Mouse (Mus musculus): Measurements from ENCODE around the gene Nos1. TPM values are rescaled to one million over a fixed set of nuclear protein-coding genes. Genes with fewer than 3 reads are reported as not detected.

Nos1 gene
- polyA plus RNA-seq, 1 experiment from 2014 or later, result 0.50 TPM

GRCm38 (mm10) chr5:117980921-117981320 lies 200.1 kb downstream of the Nos1 start:
- DNase-seq (ENCODE audit: low spot score), result no peak
- no peaks in the 10 kb centered on the region for H3K9me3 ChIP-seq (replicated peaks)
- H3K27me3 ChIP-seq (ENCODE audit: low read depth, poor library complexity, severe bottlenecking), result no peaks in the 10 kb centered on the region
- peaks cover 23% of the 10 kb centered on the region for H3K4me1 ChIP-seq
- 93% methylated on average over 8 of the region's 8 CpGs for WGBS
- no peak overlapping the region for H3K27ac ChIP-seq
- no peak overlapping the region for H3K4me3 ChIP-seq
- H3K36me3 ChIP-seq, result peaks cover 77% of the 10 kb centered on the region

- no peak for DNase-seq (ENCODE audit: low spot score)
- 88% methylated on average over 5 of the region's 5 CpGs for WGBS
- peaks cover 87% of the 10 kb centered on the region for H3K36me3 ChIP-seq
Observed at GRCm38 (mm10) chr5:117981943-117982342, 201.1 kb downstream of the Nos1 start.

GRCm38 (mm10) chr5:117986327-117986726 lies 205.5 kb downstream of the Nos1 start:
- WGBS, result 53% methylated on average over 4 of the region's 4 CpGs
- no peaks in the 10 kb centered on the region for H3K9me3 ChIP-seq (replicated peaks)
- H3K4me1 ChIP-seq, result no peaks in the 10 kb centered on the region; the same call in 1 of the 2 replicates
- H3K4me3 ChIP-seq, result no peak overlapping the region
- peaks cover 100% of the 10 kb centered on the region for H3K36me3 ChIP-seq
- H3K27me3 ChIP-seq (ENCODE audit: low read depth, poor library complexity, severe bottlenecking), result no peaks in the 10 kb centered on the region
- no peak overlapping the region for H3K27ac ChIP-seq
- DNase-seq (ENCODE audit: low spot score), result no peak

More at GRCm38 (mm10) chr5:117981943-117982342, 201.1 kb downstream of the Nos1 start:
- Histone ChIP-seq H3K27ac (no peak overlapping the region), H3K4me3 (no peak overlapping the region), H3K4me1 (peaks cover 18% of the 10 kb centered on the region), H3K27me3 (ENCODE audit: low read depth, poor library complexity, severe bottlenecking) (no peaks in the 10 kb centered on the region), H3K9me3 (replicated peaks) (no peaks in the 10 kb centered on the region)

DNA sequence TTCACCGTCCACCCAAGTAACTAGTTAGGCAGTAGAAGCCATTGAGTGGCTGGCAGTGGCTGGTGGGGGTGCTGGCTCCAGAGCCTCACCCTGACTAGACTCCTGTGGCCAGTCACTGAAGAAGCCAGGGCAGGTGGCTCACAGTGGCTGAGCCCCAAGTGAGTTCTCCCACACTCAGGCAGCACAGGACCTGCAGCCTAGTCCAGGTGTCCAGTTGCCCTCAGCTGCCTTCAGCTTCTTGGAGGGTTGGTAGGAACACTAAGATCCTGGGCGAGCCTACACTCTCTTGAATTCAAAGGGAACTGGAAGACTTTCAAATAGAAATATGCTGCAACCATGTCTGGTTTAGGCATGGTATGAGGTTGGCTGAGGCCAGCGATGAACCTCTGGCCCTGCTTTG lies 207.1 kb downstream of the Nos1 start:
- Histone ChIP-seq H3K4me1 (no peaks in the 10 kb centered on the region; the same call in 1 of the 2 replicates), H3K36me3 (peaks cover 100% of the 10 kb centered on the region), H3K9me3 (replicated peaks) (no peaks in the 10 kb centered on the region), H3K27me3 (ENCODE audit: low read depth, poor library complexity, severe bottlenecking) (no peaks in the 10 kb centered on the region), H3K27ac (no peak overlapping the region), H3K4me3 (no peak overlapping the region)
- 90% methylated on average over 3 of the region's 3 CpGs for WGBS
- no peak for DNase-seq (ENCODE audit: low spot score)

DNA sequence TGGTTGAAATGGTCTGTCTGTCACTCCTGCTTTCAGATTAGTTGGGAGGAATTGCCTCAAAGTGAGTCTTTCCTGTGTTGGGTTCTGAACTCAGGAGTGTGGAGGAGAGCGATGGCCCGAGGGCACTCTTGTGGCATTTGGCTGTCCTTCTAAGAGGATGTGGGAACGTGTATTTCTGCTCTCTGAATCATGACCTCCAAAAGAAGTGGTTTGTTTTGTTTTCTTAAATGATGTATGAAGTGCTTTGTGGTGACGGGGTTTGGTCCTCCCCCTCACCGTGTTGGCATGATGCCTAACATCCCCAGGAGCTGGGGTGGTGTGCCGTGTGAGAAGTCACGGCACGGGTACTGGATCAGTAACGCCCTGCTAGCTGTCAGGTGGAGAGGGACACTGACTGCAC lies 207.5 kb downstream of the Nos1 start:
- H3K36me3 ChIP-seq, result peaks cover 98% of the 10 kb centered on the region
- no peaks in the 10 kb centered on the region; the same call in 1 of the 2 replicates for H3K4me1 ChIP-seq
- H3K4me3 ChIP-seq, result no peak overlapping the region
- no peaks in the 10 kb centered on the region for H3K9me3 ChIP-seq (replicated peaks)
- 93% methylated on average over 9 of the region's 9 CpGs for WGBS
- no peak for DNase-seq (ENCODE audit: low spot score)
- no peak overlapping the region for H3K27ac ChIP-seq
- H3K27me3 ChIP-seq (ENCODE audit: low read depth, poor library complexity, severe bottlenecking), result no peaks in the 10 kb centered on the region

DNA sequence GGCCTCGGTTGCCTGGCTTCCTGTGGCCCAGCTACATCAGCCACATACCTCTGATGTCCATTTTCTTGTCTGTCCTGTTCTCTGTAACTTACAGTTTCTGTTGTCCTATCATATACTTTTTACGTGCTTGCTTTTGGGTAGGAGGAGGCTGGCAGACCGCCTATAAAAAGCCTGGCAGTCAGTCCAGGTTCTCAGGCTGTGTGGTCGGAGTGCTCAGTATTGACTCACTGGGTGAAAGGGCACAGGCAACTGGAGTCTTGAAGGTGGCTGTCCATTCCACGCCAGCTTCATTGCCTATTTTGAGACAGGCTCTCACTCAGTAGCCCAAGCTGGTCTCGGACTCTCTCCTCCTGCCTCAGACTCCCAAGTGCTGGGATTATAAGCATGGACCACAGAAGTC lies 208.9 kb downstream of the Nos1 start:
- no peak overlapping the region for H3K27ac ChIP-seq
- DNase-seq (ENCODE audit: low spot score), result no peak
- H3K36me3 ChIP-seq, result peaks cover 98% of the 10 kb centered on the region
- H3K27me3 ChIP-seq (ENCODE audit: low read depth, poor library complexity, severe bottlenecking), result no peaks in the 10 kb centered on the region
- 91% methylated on average over 6 of the region's 6 CpGs for WGBS
- H3K4me1 ChIP-seq, result no peaks in the 10 kb centered on the region; the same call in 1 of the 2 replicates
- no peak overlapping the region for H3K4me3 ChIP-seq
- no peaks in the 10 kb centered on the region for H3K9me3 ChIP-seq (replicated peaks)

GRCm38 (mm10) chr5:117990957-117991356 lies 210.1 kb downstream of the Nos1 start:
- no peaks in the 10 kb centered on the region; the same call in 1 of the 2 replicates for H3K4me1 ChIP-seq
- H3K4me3 ChIP-seq, result no peak overlapping the region

DNA sequence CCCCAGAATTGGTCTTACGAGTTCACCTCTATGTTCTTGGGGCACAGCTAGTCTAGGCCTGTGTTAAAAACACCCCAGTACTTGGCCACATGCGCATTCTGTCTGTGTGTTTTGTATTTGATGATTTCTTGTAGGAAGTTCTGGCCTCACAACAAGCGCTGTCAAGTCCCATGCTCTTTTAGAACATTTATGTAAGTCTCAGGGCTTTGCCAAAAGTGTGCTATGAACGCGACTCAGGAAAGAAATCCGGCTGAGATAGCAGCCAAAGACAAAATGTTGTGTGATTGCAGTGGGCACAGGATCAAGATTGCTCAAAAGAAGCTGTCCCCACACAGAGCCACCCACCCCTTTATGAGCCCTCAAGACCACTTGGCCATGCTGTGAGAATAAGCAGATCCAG lies 212.7 kb downstream of the Nos1 start:
- Histone ChIP-seq H3K27ac (no peak overlapping the region), H3K4me1 (no peaks in the 10 kb centered on the region), H3K36me3 (peaks cover 98% of the 10 kb centered on the region), H3K4me3 (no peak overlapping the region), H3K27me3 (ENCODE audit: low read depth, poor library complexity, severe bottlenecking) (no peaks in the 10 kb centered on the region), H3K9me3 (replicated peaks) (no peaks in the 10 kb centered on the region)
- 96% methylated on average over 6 of the region's 6 CpGs for WGBS
- DNase-seq (ENCODE audit: low spot score), result no peak

More at GRCm38 (mm10) chr5:117990957-117991356, 210.1 kb downstream of the Nos1 start:
- DNase-seq (ENCODE audit: low spot score), result no peak
- Histone ChIP-seq H3K9me3 (replicated peaks) (no peaks in the 10 kb centered on the region), H3K27me3 (ENCODE audit: low read depth, poor library complexity, severe bottlenecking) (no peaks in the 10 kb centered on the region), H3K36me3 (peaks cover 98% of the 10 kb centered on the region), H3K27ac (no peak overlapping the region)
- 90% methylated on average over 3 of the region's 3 CpGs for WGBS

- no peak for DNase-seq (ENCODE audit: low spot score)
- peaks cover 97% of the 10 kb centered on the region for H3K36me3 ChIP-seq
- H3K27ac ChIP-seq, result no peak overlapping the region
- no peaks in the 10 kb centered on the region for H3K9me3 ChIP-seq (replicated peaks)
- no peaks in the 10 kb centered on the region for H3K4me1 ChIP-seq
- 93% methylated on average over 8 of the region's 8 CpGs for WGBS
- no peaks in the 10 kb centered on the region for H3K27me3 ChIP-seq (ENCODE audit: low read depth, poor library complexity, severe bottlenecking)
- no peak overlapping the region for H3K4me3 ChIP-seq
Observed at GRCm38 (mm10) chr5:117995372-117995901, 214.6 kb downstream of the Nos1 start.

GRCm38 (mm10) chr5:117995911-117996310 lies 215.1 kb downstream of the Nos1 start:
- no peak overlapping the region for H3K4me3 ChIP-seq

DNA sequence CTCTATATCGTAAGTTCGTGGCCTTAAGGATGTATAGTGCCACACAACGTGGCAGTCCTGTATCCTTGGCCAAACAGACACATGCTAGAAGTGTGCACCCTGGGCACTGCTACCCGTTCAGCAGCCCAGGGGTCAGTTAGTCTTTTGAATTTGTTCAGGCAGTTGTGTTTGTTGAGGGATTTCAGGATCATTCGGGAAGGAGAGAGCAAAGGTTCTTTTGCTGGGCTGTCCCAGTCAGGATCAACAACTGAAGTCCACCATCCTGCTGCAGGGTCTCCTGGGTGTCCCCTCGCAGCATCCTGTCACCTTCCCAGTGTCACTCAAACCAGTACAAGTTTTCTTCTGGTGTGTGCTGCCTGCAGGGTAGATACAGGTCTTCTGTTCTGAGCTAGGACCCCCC lies 215.7 kb downstream of the Nos1 start:
- no peaks in the 10 kb centered on the region for H3K4me1 ChIP-seq
- H3K36me3 ChIP-seq, result peaks cover 97% of the 10 kb centered on the region
- no peak overlapping the region for H3K27ac ChIP-seq
- no peaks in the 10 kb centered on the region for H3K27me3 ChIP-seq (ENCODE audit: low read depth, poor library complexity, severe bottlenecking)
- no peak overlapping the region for H3K4me3 ChIP-seq
- no peak for DNase-seq (ENCODE audit: low spot score)
- H3K9me3 ChIP-seq (replicated peaks), result no peaks in the 10 kb centered on the region
- WGBS, result 94% methylated on average over 6 of the region's 6 CpGs

More at GRCm38 (mm10) chr5:117995911-117996310, 215.1 kb downstream of the Nos1 start:
- DNase-seq (ENCODE audit: low spot score), result no peak
- no peak overlapping the region for H3K27ac ChIP-seq
- peaks cover 97% of the 10 kb centered on the region for H3K36me3 ChIP-seq
- 89% methylated on average over 6 of the region's 6 CpGs for WGBS
- no peaks in the 10 kb centered on the region for H3K27me3 ChIP-seq (ENCODE audit: low read depth, poor library complexity, severe bottlenecking)
- H3K4me1 ChIP-seq, result no peaks in the 10 kb centered on the region
- no peaks in the 10 kb centered on the region for H3K9me3 ChIP-seq (replicated peaks)

DNA sequence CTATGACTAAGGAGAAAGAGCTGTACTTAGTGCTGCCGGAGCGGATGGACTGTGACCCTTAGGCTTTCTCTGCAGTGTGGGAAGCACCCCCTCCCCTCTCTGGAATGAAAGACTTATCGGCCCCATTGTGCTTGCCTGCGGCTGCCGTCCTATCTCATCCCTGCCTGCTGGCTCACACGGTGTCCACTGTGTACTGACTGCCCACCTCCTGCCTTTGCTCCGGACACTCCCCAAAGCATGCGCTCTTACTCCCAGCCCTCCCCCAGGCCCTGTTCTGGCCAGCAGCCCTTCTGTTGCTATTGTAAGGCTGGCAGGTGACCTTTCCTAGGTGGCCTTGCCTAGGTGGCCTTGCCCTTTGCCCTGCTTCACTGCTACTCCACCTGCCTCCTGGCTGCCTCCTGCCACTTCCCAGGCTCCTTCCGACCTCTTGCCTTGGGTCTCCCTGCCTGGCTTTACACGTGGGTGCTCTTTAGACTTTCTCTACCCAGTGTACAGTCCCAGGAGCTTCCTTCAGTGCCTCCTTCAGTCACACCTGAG lies 216.7 kb downstream of the Nos1 start:
- 85% methylated on average over 10 of the region's 10 CpGs for WGBS
- no peak for DNase-seq (ENCODE audit: low spot score)
- Histone ChIP-seq H3K27ac (no peak overlapping the region), H3K9me3 (replicated peaks) (no peaks in the 10 kb centered on the region), H3K27me3 (ENCODE audit: low read depth, poor library complexity, severe bottlenecking) (no peaks in the 10 kb centered on the region), H3K4me3 (no peak overlapping the region), H3K36me3 (peaks cover 97% of the 10 kb centered on the region), H3K4me1 (no peaks in the 10 kb centered on the region)

DNA sequence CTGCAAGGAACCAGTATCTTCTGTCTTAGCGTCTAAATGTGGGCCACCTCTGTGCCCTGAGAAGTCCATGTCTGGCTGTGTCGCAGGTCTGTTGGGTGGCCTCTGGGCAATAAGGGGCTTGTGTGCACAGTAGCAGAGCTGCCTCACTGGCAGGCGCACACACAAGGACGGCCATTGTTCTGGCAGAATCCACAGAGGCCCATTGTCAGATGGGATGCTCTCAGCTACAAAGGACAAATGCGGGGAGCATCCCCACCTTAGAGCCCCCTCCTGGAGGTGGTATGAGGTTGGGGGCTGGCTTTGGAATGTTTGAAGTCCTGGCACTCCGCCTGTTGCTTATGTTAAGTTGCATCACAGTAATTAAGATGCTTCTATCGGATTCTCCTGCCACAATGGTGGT lies 218.2 kb downstream of the Nos1 start:
- no peak overlapping the region for H3K4me3 ChIP-seq
- H3K27ac ChIP-seq, result no peak overlapping the region
- no peaks in the 10 kb centered on the region for H3K9me3 ChIP-seq (replicated peaks)
- H3K36me3 ChIP-seq, result peaks cover 99% of the 10 kb centered on the region
- H3K4me1 ChIP-seq, result no peaks in the 10 kb centered on the region
- no peaks in the 10 kb centered on the region for H3K27me3 ChIP-seq (ENCODE audit: low read depth, poor library complexity, severe bottlenecking)
- WGBS, result 87% methylated on average over 7 of the region's 7 CpGs
- no peak for DNase-seq (ENCODE audit: low spot score)

GRCm38 (mm10) chr5:117999584-117999983 lies 218.8 kb downstream of the Nos1 start:
- 85% methylated on average over 11 of the region's 11 CpGs for WGBS
- H3K27ac ChIP-seq, result no peak overlapping the region
- H3K4me1 ChIP-seq, result no peaks in the 10 kb centered on the region
- DNase-seq (ENCODE audit: low spot score), result no peak
- H3K27me3 ChIP-seq (ENCODE audit: low read depth, poor library complexity, severe bottlenecking), result no peaks in the 10 kb centered on the region
- H3K36me3 ChIP-seq, result peaks cover 99% of the 10 kb centered on the region
- no peaks in the 10 kb centered on the region for H3K9me3 ChIP-seq (replicated peaks)
- no peak overlapping the region for H3K4me3 ChIP-seq
